Mouse (Mus musculus) lung, embryonic 15.5 days (tissue): Measurements from ENCODE around the gene Mrpl42. TPM values are rescaled to one million over a fixed set of nuclear protein-coding genes. Genes with fewer than 3 reads are reported as not detected.

Experiments
- ATAC-seq: fragments of 200-750 bp; cut with Nextera tagmentation; 2 replicates; pipeline ENCODE4 v1.8.0; 2017; ENCODE audit warnings: moderate number of reproducible peaks, borderline replicate concordance; ENCODE audit not compliant: low FRiP score, low TSS enrichment; ENCODE audit errors: extremely low read depth
- H3K27ac ChIP-seq: fragments of 300-500 bp; sonication (generic); 2 replicates; pipeline ENCODE4 v1.5.1; 2015; ENCODE audit warnings: moderate library complexity, mild to moderate bottlenecking, inconsistent platforms
- H3K27me3 ChIP-seq: fragments of 300-500 bp; sonication (generic); 2 replicates; pipeline ENCODE4 v1.6.1; 2015; ENCODE audit warnings: inconsistent platforms
- H3K36me3 ChIP-seq: fragments of 300-500 bp; sonication (generic); 2 replicates; pipeline ENCODE4 v1.6.1; 2015; ENCODE audit warnings: inconsistent platforms
- H3K4me1 ChIP-seq: fragments of 300-500 bp; sonication (generic); 2 replicates; pipeline ENCODE4 v1.6.1; 2015; ENCODE audit warnings: inconsistent platforms
- H3K4me2 ChIP-seq: fragments of 300-500 bp; sonication (generic); 2 replicates; pipeline ENCODE4 v1.6.1; 2015; ENCODE audit warnings: inconsistent platforms, mild to moderate bottlenecking, moderate library complexity
- H3K4me3 ChIP-seq: fragments of 300-500 bp; sonication (generic); 2 replicates; pipeline ENCODE4 v1.5.1; 2015; ENCODE audit warnings: mild to moderate bottlenecking, inconsistent platforms
- H3K9ac ChIP-seq: fragments of 300-500 bp; sonication (generic); 2 replicates; pipeline ENCODE4 v1.6.1; 2015; ENCODE audit warnings: inconsistent platforms
- H3K9me3 ChIP-seq: fragments of 300-500 bp; sonication (generic); 2 replicates; pipeline ENCODE4 v1.6.1; 2016; ENCODE audit warnings: inconsistent platforms
- WGBS: fragments of 180-500 bp; shearing (Covaris S2); methylation state at CpG from one replicate; pipeline ENCODE4 v1.1.7; 2015; 5-methylcytosine and 5-hydroxymethylcytosine counted together
- polyA plus RNA-seq: library from polyadenylated mRNA; unstranded; fragments of >200 nt; fragmentation: Nextera tagmentation; extraction: Ambion mirVana; gene quantifications from 2 replicates; pipeline ENCODE4 v1.2.1, GENCODE M21; 2015

Gene Mrpl42
- polyA plus RNA-seq, 1 experiment from 2014 or later, result 304 TPM

DNA sequence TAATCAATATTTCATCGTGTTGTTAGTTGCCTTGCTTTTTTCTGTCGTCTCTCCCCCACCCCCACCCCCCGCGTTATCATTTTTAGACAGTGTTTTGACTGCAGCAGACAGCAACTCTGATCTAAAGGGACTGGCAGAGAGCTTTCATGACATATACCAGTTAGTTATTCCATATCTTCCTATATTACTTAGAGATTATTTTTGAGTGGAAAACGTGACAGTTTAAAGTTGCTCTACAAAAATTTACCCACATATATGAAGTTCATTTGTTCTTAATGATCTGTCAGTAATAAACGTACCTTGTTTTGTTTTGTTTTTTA is 34.4 kb upstream of the Mrpl42 start:
- no peak overlapping the region for H3K9ac ChIP-seq
- no peaks in the 10 kb centered on the region for H3K36me3 ChIP-seq
- no peak overlapping the region for H3K27ac ChIP-seq
- ATAC-seq, result no peak
- no peaks in the 10 kb centered on the region for H3K9me3 ChIP-seq
- no peak overlapping the region for H3K4me2 ChIP-seq
- WGBS, result 66% methylated on average over 6 of the region's 6 CpGs
- H3K27me3 ChIP-seq, result no peaks in the 10 kb centered on the region
- H3K4me1 ChIP-seq, result 0 out of 2 replicates have a peak, but pooled peaks cover 4% of the 10 kb centered on the region
- no peak overlapping the region for H3K4me3 ChIP-seq

DNA sequence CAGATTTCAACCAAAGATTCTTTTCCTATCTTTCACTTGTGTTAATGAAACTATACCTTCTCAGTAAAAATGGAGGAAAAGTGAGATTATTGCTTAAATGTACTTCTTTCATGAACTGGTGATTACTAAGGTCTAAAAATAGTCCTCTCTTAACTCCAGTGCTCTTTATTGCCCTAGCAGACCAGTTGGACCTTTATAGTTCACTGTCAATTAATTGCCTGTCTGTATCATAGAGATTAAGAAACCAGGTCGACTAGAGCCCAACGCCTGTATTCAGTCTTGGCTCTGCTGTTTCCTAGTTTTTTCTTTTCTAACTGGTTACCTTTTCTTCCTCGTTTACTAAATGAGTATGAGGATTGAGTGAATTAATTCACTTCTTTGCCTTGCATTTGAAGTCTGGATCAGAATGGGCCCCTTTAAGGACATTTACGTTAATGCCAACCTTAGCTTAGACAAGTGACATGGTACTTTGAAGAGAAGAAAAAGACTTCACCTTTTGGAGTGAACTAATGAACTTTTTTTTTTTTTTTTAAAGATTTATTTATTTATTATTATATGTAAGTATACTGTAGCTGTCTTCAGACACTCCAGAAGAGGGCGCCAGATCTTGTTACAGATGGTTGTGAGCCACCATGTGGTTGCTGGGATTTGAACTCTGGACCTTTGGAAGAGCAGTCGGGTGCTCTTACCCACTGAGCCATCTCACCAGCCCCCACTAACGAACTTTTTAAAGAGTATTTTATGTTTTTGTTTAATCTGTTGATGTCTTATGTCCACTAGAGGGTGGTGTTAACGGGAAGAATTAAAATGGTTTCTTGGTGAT is 33.9 kb upstream of the Mrpl42 start:
- Histone ChIP-seq H3K4me3 (no peak overlapping the region), H3K36me3 (no peaks in the 10 kb centered on the region), H3K9ac (no peak overlapping the region), H3K9me3 (no peaks in the 10 kb centered on the region), H3K27ac (no peak overlapping the region), H3K4me1 (0 out of 2 replicates have a peak, but pooled peaks cover 4% of the 10 kb centered on the region), H3K4me2 (no peak overlapping the region), H3K27me3 (no peaks in the 10 kb centered on the region)
- WGBS, result 83% methylated on average over 8 of the region's 8 CpGs
- ATAC-seq, result no peak

DNA sequence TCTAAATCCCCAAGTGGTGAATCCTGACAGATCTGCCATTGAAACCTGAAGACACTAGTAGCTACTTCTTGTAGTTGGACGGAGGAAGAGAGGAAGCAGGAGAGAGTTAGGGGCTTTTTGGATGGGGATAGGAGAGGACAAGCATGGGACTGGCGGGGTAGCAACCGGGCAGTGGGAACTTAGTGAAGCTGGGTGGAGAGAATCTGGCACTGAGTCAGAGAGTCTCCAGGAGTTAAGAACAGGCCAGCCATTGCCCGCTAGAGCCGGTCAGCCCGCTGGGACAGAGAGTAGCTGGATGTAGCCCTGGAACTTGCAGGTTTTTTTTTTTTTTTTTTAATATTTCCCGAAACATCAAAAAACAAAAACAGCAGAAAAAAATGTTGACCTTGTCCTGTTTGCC is 31.6 kb upstream of the Mrpl42 start:
- Histone ChIP-seq H3K36me3 (no peaks in the 10 kb centered on the region), H3K9ac (no peak overlapping the region), H3K9me3 (no peaks in the 10 kb centered on the region), H3K27ac (no peak overlapping the region), H3K4me2 (no peak overlapping the region), H3K4me3 (no peak overlapping the region), H3K4me1 (0 out of 2 replicates have a peak, but pooled peaks cover 6% of the 10 kb centered on the region), H3K27me3 (no peaks in the 10 kb centered on the region)
- no peak for ATAC-seq
- WGBS, result 84% methylated on average over 7 of the region's 7 CpGs

DNA sequence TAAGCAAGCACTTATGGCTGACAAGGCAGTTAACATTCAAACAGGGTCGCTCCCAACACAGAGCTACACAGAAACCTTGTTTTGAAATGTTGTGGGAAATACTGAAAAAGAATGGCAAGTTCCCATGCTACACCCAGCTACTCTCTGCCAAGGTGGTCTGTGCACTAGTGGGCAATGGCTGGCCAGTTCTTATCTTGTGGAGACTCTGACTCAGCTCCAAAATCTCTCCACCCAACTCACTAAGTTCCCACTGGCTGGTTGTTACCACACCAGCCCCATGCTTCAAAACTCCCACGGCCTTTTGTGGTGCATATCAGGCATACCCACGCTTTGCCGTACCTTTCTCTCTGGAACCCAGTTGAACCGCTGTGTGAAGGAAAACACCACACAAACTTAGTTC is 31.2 kb upstream of the Mrpl42 start:
- Histone ChIP-seq H3K27me3 (no peaks in the 10 kb centered on the region), H3K36me3 (no peaks in the 10 kb centered on the region), H3K4me2 (no peak overlapping the region), H3K27ac (no peak overlapping the region), H3K4me3 (no peak overlapping the region), H3K4me1 (0 out of 2 replicates have a peak, but pooled peaks cover 9% of the 10 kb centered on the region), H3K9me3 (no peaks in the 10 kb centered on the region), H3K9ac (no peak overlapping the region)
- no peak for ATAC-seq
- 85% methylated on average over 5 of the region's 5 CpGs for WGBS

DNA sequence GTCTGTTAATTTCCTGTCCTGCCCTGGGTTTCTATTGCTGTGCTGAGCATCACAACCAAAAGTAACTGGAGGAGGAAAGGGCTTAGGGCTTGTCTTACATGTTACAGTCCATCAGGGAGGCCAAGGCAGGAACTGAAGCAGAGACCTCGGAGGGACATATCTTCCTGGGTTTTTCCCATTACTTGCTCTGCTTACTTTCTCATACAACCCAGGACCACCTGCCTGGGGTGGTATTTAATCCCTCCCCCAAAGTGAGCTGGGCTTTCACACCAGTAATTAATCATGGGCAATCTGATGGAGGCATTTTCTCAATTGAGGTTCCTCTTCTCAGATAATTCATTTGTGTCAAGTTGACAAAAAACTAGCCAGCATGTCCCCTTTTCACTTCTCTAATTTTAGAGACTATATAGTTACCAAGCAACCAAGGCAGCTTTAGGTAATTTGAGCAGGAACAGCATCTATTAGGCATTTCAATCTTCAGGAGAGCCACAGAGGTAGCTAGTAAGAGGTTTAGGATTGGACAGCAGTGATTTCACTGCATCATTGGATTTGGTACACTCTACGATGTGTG is 28.9 kb upstream of the Mrpl42 start:
- Histone ChIP-seq H3K27ac (no peak overlapping the region), H3K4me2 (no peak overlapping the region), H3K9ac (no peak overlapping the region), H3K9me3 (no peaks in the 10 kb centered on the region), H3K36me3 (no peaks in the 10 kb centered on the region), H3K4me3 (no peak overlapping the region), H3K4me1 (peaks cover 22% of the 10 kb centered on the region; the same call in 1 of the 2 replicates), H3K27me3 (no peaks in the 10 kb centered on the region)
- no peak for ATAC-seq
- WGBS, result 75% methylated on average over 2 of the region's 2 CpGs

DNA sequence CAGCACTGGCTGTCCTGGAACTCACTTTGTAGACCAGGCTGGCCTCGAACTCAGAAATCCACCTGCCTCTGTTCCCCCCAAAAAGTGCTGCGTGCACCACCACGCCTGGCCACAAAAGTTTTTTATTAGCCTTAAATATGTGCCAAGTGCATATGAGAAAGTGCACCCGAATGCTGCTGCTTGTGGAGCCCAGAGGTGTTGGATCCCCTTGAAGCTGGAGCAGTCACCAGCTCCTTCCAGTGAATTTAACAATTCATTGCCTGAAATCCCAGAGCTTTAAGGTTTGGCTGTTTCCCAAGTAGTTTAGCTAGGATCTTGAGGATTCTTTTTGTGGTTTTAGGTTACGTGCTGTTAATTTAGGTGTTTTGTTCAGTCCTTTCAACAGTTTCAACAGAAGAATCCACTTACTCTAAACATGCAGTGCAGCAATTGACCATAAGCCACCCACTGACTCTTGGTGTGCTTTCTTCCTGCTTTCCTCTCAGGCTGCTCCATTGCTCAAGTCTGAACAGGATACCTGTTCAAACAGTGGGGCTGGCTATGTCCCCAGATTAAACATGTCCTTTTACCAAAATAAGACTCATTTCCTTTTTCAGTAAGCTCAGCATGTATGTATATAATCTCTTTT is 24.9 kb upstream of the Mrpl42 start:
- H3K4me2 ChIP-seq, result peak overlapping the region; percentile 11; the same call in 1 of the 2 replicates
- no peak overlapping the region for H3K4me3 ChIP-seq
- no peaks in the 10 kb centered on the region for H3K36me3 ChIP-seq
- ATAC-seq, result 0 out of 2 replicates have a peak, but pooled peaks have one; percentile 59
- H3K4me1 ChIP-seq, result peaks cover 33% of the 10 kb centered on the region
- 63% methylated on average over 5 of the region's 5 CpGs for WGBS
- H3K27ac ChIP-seq, result peak overlapping the region; percentile 85
- H3K9me3 ChIP-seq, result no peaks in the 10 kb centered on the region
- H3K27me3 ChIP-seq, result no peaks in the 10 kb centered on the region
- no peak overlapping the region for H3K9ac ChIP-seq

DNA sequence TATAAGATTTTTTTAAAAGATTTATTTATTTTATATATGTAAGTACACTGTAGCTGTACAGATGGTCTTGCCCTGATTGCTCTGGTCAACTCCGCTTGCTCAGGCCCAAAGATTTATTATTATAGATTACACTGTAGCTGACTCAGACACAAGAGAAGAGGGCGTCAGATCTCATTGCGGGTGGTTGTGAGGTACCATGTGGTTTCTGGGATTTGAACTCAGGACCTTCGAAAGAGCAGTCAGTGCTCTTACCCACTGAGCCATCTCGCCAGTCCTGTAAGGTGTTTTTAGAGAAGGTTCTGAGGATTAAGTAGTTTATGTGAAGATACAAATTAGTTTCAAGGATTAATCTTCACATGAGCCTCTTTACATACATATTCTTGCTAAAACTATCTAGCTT is 24.1 kb upstream of the Mrpl42 start:
- Histone ChIP-seq H3K4me2 (no peak overlapping the region), H3K9ac (no peak overlapping the region), H3K27ac (peak overlapping the region; percentile 85), H3K4me3 (no peak overlapping the region), H3K36me3 (no peaks in the 10 kb centered on the region), H3K27me3 (no peaks in the 10 kb centered on the region), H3K9me3 (no peaks in the 10 kb centered on the region), H3K4me1 (peaks cover 33% of the 10 kb centered on the region)
- ATAC-seq, result no peak
- WGBS, result 89% methylated on average over 5 of the region's 5 CpGs

DNA sequence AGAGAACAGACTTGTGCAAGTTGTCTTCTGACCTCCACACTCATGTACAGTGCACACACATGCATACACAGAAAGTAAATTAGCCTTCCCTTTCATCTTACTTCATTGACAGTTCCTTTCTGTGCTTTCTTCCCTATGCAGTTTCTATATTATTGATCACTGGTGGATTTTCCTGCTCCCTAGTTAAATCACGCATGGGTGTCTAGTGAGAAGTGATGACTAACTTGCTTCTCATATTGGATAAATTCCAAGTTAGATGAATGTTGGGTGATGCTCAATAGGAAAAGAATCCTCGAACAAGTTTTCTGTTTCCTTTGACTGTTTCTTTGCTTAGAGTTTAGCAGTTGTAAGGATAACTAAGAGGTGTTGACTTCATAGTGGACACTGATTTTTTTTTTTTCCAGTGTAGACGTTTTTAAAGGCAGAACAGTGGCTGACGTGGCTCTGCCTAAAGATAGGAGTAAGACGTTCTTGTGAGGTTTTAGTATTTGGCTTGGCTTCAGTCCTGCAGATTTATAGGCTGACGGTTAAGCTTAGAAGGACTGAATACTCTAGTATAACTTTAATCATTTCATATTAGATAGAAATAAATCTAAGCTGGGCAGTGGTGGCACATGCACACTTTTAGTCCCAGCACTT is 23.4 kb upstream of the Mrpl42 start:
- no peak overlapping the region for H3K9ac ChIP-seq

DNA sequence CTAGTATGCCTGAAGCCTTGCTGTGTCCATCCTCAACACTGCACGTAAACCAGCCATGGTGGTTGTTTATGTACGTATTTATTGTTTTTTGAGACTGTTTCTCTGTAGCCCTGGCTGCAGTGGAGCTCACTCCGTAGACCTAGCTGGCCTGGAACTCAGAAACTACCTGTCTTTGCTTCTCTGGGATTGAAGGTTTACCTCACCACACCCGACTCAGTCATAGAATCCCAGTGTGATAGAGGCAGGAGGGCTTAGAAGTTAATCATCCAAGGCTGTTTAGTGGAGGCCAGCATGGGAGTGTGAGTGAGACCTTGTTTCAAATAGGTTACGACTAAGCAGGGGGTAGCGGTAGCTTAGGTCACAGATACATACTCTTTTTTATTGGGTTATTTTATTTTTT is 15.9 kb upstream of the Mrpl42 start:
- Histone ChIP-seq H3K4me2 (no peak overlapping the region), H3K9ac (no peak overlapping the region), H3K4me3 (no peak overlapping the region), H3K4me1 (peaks cover 18% of the 10 kb centered on the region), H3K27me3 (no peaks in the 10 kb centered on the region), H3K36me3 (no peaks in the 10 kb centered on the region), H3K27ac (no peak overlapping the region), H3K9me3 (no peaks in the 10 kb centered on the region)
- WGBS, result 92% methylated on average over 6 of the region's 6 CpGs
- ATAC-seq, result no peak

More for the DNA sequence above, 23.4 kb upstream of the Mrpl42 start:
- no peak overlapping the region for H3K4me3 ChIP-seq
- no peaks in the 10 kb centered on the region for H3K27me3 ChIP-seq
- ATAC-seq, result no peak
- H3K4me1 ChIP-seq, result peaks cover 33% of the 10 kb centered on the region
- no peaks in the 10 kb centered on the region for H3K9me3 ChIP-seq
- H3K4me2 ChIP-seq, result no peak overlapping the region
- H3K36me3 ChIP-seq, result no peaks in the 10 kb centered on the region
- H3K27ac ChIP-seq, result 0 out of 2 replicates have a peak overlapping the region, but pooled peaks have one; percentile 17
- 42% methylated on average over 6 of the region's 6 CpGs for WGBS

DNA sequence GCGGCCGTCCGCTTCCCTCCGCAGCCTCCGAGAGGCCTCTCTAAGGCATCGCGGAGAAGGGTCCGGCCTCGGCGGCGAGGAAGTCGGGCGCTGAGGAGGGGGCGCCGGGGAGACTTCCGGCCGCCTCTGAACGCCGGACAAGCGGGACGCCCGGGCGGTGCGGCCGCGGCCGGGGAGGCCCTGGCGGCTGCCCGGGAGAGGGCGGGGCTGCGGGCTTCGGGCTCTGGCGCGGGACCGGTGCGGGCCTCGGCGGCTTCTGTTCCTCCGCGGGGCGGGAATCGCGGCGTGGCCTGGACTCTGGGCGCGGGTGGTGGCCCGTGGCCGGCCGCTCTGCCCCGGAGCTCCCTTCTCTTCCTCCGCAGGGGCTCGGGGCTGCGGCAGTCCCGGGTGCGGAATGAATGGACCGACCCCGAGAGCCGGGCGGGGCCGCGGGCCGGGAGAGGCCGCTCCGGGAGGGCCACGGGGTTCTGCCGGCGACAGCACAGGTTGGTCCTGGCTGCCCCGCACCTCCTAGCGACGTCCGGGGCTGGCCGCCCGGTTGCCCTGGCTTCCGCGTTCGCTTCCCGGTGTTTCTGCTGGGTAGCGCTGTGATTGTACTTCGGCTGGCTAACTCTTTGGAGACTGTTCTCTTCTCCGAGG is 13.7 kb upstream of the Mrpl42 start:
- H3K27me3 ChIP-seq, result no peaks in the 10 kb centered on the region
- H3K4me1 ChIP-seq, result peaks cover 18% of the 10 kb centered on the region
- peak overlapping the region; percentile 57 for H3K4me2 ChIP-seq
- under 1% methylated on average over 56 of the region's 80 CpGs for WGBS
- peak overlapping the region; percentile 97 for H3K4me3 ChIP-seq
- H3K9me3 ChIP-seq, result no peaks in the 10 kb centered on the region
- peak overlapping the region; percentile 98 for H3K9ac ChIP-seq
- no peaks in the 10 kb centered on the region for H3K36me3 ChIP-seq
- H3K27ac ChIP-seq, result peak overlapping the region; percentile 99
- ATAC-seq, result peak; percentile 67

DNA sequence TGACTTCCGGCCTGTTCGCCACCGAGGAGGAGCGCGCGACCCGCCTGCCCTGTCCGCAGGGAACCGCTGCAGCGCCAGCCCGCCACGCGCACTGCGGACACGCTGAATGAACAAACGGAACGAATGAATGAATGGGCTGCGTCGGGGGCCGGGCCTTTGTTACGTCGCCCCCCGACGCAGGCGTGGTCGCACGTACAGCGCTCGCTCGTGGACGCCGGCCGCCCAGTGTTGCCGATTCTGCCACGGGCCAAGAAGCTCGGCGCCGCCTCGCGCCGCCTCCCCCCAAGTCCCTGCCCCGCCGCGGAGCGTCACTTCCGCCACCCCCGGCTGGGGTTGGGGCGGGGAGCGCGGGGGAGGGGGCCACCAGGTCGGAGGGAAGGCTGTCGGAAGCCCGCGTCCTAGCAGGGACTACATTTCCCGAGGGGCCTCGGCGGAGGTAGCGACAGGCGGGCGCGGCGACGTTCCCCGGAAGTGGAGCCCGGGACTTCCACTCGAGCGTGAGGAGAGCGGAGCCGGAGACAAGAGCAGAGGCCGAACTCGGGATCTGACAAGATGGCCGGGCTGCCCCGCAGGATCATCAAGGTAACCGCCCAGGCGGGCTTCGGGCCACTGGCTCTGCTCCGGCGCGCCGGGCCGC is 13.0 kb upstream of the Mrpl42 start, which contains the start of gene Ube2n:
TSS of gene Ube2n (plus strand) at position 490 of the 637 bp plus-strand sequence.
- WGBS, result 2% methylated on average over 78 of the region's 81 CpGs
- peak within 1 kb of the TSS; percentile 68 for H3K4me2 ChIP-seq
- H3K27me3 ChIP-seq, result no peaks in the 10 kb centered on the region
- H3K4me1 ChIP-seq, result peaks cover 15% of the 10 kb centered on the region
- peak within 1 kb of the TSS; percentile 99 for H3K27ac ChIP-seq
- H3K9me3 ChIP-seq, result no peaks in the 10 kb centered on the region
- H3K4me3 ChIP-seq, result peak within 1 kb of the TSS; percentile 97
- peak; percentile 97 for ATAC-seq
- peak within 1 kb of the TSS; percentile 98 for H3K9ac ChIP-seq
- H3K36me3 ChIP-seq, result no peaks in the 10 kb centered on the region
